Mouse (Mus musculus): ENCODE measurements around the gene Mad2l1bp.

Mad2l1bp gene

DNA sequence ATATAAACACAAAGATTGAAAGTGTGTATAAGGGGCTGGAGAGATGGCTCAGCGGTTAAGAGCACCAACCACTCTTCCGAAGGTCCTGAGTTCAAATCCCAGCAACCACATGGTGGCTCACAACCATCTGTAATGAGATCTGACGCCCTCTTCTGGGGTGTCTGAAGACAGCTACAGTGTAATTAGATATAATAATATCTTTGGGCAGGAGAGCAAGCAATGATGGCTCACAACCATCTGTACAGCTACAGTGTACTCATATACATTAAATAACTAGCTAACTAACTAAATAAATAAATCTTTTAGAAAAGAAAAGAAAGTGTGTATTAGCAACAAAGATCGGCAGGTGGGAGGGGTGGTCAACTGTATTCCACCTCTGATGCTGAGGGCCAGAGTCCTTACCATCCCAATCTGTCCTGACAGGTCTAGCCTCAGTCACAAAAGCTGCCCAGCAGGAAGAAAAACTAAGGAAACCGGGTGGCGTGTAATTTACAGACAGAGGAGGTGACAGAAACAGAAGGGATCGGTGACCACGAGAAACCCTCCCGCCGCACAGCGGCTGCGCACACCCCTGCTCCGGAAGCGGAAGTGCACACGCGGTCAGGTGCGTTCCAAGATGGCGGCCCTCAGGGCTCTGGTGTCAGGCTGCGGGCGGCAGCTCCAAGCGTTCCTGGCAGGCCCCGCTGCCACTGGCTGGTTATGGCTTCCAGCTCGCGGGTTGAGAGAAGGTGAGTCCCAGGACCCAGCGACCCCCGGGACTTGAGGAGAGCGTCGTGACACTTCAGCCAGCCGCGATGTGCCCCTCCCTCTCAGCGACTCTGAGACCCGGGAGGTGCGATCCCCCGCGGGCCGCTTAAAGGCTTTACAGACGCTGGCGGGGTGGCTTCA lies 42.7 kb downstream of the Mad2l1bp start, which contains the start of gene Mrps18a:
TSS of gene Mrps18a (plus strand) at position 585 of the 888 bp plus-strand sequence.
- in situ Hi-C loops (cut with MseI, MboI): no loop called here

- in situ Hi-C loops (cut with MseI, MboI): no loop called here
These were observed 45.1 kb downstream of the Mad2l1bp start for GRCm38 (mm10) chr17:46108286-46108685.

DNA sequence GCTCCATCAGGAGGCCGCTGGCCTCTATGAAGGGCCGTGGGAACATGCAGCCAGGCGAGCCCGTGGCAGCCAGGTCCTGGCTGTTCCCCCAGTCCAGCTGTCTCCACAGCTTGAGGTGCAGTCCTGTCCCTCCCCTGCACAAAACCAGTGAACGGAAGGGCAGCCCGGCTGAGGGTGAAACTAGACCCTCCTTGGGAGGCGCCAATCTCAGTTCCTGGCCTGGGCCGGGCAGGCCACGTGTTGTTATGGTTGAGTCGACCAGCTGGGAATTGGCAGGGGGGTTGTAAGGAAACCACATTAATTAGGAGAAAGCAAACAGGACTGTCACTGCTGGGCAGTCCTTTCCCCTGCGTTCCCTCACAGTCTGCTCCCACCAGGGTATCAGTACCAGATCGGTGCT lies 48.9 kb downstream of the Mad2l1bp start:
- in situ Hi-C loops (cut with MseI, MboI): no loop called here

GRCm38 (mm10) chr17:46102608-46103159 lies 50.7 kb downstream of the Mad2l1bp start:
- in situ Hi-C loops (cut with MseI, MboI): no loop called here

- in situ Hi-C loops (cut with MseI, MboI): no loop called here
These were observed 51.4 kb downstream of the Mad2l1bp start for GRCm38 (mm10) chr17:46101906-46102305.

- in situ Hi-C loops (cut with MseI, MboI): no loop called here
These were observed 54.8 kb downstream of the Mad2l1bp start for GRCm38 (mm10) chr17:46098525-46098924.
